Mouse (Mus musculus) kidney, adult 18-20 months (tissue): ENCODE measurements around the gene Zfp956.
A peak's percentile ranks its signal among the peaks of the same experiment; 100 is the strongest.
"Not testable (repeated sequence)": the region's sequence is repeated elsewhere in the genome, so short reads cannot be mapped to it uniquely, and the experiment has no call there.

Experiments
- DNase-seq: peaks from one replicate; pipeline ENCODE4 v3.0.0; 2021

The Zfp956 gene

GRCm38 (mm10) chr6:47953191-47953726 lies at the start of gene Zfp956:
TSS of gene Zfp956 (plus strand) at chr6:47953390.
- DNase-seq, result peak; percentile 95

- DNase-seq, result no peak
Observed at GRCm38 (mm10) chr6:47903587-47903986, 49.6 kb upstream of the Zfp956 start.

GRCm38 (mm10) chr6:47904361-47904760 lies 48.8 kb upstream of the Zfp956 start:
- no peak for DNase-seq

- DNase-seq, result no peak
Observed at GRCm38 (mm10) chr6:47904917-47905695, 48.1 kb upstream of the Zfp956 start.

- DNase-seq, result no peak
Observed at GRCm38 (mm10) chr6:47906326-47906725, 46.9 kb upstream of the Zfp956 start.

- DNase-seq, result no peak
Observed at GRCm38 (mm10) chr6:47909007-47909406, 44.2 kb upstream of the Zfp956 start.

GRCm38 (mm10) chr6:47911650-47912049 lies 41.5 kb upstream of the Zfp956 start:
- DNase-seq, result no peak

GRCm38 (mm10) chr6:47912991-47913390 lies 40.2 kb upstream of the Zfp956 start:
- no peak for DNase-seq

GRCm38 (mm10) chr6:47917051-47917450 lies 36.1 kb upstream of the Zfp956 start:
- no peak for DNase-seq

GRCm38 (mm10) chr6:47918768-47919274 lies 34.4 kb upstream of the Zfp956 start:
- DNase-seq, result no peak

GRCm38 (mm10) chr6:47919646-47920446 lies 33.3 kb upstream of the Zfp956 start:
- no peak for DNase-seq

GRCm38 (mm10) chr6:47920447-47921340 lies 32.5 kb upstream of the Zfp956 start, which contains the start of gene Zfp212:
TSS of gene Zfp212 (plus strand) at chr6:47920476.
- peak; percentile 91 for DNase-seq

GRCm38 (mm10) chr6:47942461-47942860 lies 10.7 kb upstream of the Zfp956 start:
- no peak for DNase-seq

GRCm38 (mm10) chr6:47943021-47943691 lies 10.0 kb upstream of the Zfp956 start:
- DNase-seq, result peak; percentile 74

- no peak for DNase-seq
Observed at GRCm38 (mm10) chr6:47943721-47944120, 9.5 kb upstream of the Zfp956 start.

- no peak for DNase-seq
Observed at GRCm38 (mm10) chr6:47947388-47947787, 5.8 kb upstream of the Zfp956 start.

- no peak for DNase-seq
Observed at GRCm38 (mm10) chr6:47954425-47954824, 1.2 kb downstream of the Zfp956 start.

GRCm38 (mm10) chr6:47957816-47958215 lies 4.6 kb downstream of the Zfp956 start:
- no peak for DNase-seq

GRCm38 (mm10) chr6:47960685-47961421 lies 7.7 kb downstream of the Zfp956 start:
- DNase-seq, result no peak

- no peak for DNase-seq
Observed at GRCm38 (mm10) chr6:47963051-47963450, 9.9 kb downstream of the Zfp956 start.

GRCm38 (mm10) chr6:47968166-47968565 lies 15.0 kb downstream of the Zfp956 start:
- not testable (repeated sequence) for DNase-seq
